Mouse (Mus musculus) left cerebral cortex, postnatal 25 days (tissue): Measurements from ENCODE around the gene Poc1a. TPM values are rescaled to one million over a fixed set of nuclear protein-coding genes. Genes with fewer than 3 reads are reported as not detected.

Source experiments
- DNase-seq, 2 experiments: peaks; one replicate each; pipeline ENCODE4 v3.0.0; 2022; ENCODE audit warnings: low spot score in 2 of 2, mixed read lengths in 1 of 2
- intact Hi-C: fragments of 180-260 bp; cut with DNase I; formaldehyde crosslinking; loops from one replicate; pipeline ENCODE4 v1.15.1; 2025
- total RNA-seq, 2 experiments: library from RNA; stranded (reverse); gene quantifications; 2 replicates each; pipeline ENCODE4 v1.2.3; 2021

Poc1a gene
- total RNA-seq, 2 experiments from 2014 or later = 17.2 to 18.9 TPM

DNA sequence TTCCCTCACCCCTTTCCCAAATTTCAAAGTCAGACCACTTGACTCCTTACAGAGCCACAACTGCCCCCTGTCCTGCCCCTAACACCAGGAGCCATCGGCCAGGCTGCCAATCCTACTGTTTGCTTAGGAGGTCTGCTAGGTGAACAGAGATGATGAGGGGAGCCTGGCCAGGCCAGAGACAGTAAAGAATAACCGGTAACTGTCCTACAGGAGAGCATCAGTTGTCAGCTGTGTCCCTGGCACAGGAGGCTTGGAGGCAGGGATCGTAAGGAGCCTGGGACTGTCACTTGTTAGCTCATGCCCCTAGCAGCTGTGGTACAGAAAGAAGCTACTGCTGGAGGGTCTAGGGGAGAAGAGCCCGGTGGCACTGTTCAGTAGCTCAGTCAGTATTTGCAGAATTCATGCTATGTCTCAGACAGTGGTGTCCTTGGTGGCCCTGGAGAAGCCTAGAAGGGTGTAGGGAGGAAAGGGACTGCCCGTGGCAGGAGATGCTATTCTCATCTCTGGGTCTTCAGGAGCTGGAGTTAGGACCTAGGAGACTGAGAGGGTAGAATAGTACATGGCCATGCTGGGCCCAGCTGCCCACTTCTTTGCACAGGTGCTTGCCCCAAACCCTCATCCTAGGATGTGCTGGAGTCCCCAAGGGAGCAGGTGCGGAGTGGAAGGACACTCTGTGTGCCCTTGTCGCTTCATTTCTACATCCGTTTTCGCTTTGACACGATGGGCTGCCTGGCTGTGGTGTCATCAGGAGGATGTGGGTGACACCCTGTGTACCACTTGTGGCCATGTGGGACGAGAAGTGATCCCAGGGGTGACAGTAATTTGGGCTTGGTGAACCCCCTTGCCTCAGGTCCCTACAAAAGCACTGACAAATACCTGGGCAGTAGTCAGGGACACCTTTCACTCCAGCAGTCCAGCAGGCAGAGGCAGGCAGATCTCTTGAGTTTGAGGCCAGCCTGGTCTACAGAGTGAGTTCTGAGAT lies 91.9 kb downstream of the Poc1a start:
- DNase-seq = peak in 1 of 2 experiments; percentile 23
- intact Hi-C loops = loop anchor here (1.0 to 2.0 kb wide), 2 partner anchors 30 to 82 kb away; no protein-coding TSS in a partner anchor

GRCm38 (mm10) chr9:106373973-106374372 lies 93.1 kb downstream of the Poc1a start:
- no peak for DNase-seq
- intact Hi-C loops = loop anchor here (2.0 kb wide), 1 partner anchor 29 kb away; no protein-coding TSS in a partner anchor

DNA sequence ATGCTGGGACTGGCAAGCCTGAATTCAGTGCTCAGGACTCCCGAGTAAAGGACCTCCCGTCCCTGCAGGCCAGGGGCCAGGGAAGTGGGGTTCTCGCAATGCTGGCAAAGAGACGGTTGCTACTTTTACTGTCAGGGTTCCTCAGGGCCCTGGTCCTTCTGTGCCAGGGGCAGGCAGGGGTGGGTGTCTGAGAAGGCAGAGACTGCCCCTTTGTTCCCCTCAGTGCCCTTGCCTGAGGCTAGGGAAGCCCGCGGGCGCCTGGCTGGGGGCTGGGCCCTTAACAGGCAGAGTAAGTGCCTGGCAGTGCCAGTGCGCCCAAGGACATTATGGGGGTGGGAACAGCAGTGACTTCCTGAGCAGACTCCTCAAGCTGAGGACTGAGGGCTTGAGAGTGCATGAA lies 96.4 kb downstream of the Poc1a start:
- intact Hi-C loops = no loop called here
- DNase-seq = no peak

DNA sequence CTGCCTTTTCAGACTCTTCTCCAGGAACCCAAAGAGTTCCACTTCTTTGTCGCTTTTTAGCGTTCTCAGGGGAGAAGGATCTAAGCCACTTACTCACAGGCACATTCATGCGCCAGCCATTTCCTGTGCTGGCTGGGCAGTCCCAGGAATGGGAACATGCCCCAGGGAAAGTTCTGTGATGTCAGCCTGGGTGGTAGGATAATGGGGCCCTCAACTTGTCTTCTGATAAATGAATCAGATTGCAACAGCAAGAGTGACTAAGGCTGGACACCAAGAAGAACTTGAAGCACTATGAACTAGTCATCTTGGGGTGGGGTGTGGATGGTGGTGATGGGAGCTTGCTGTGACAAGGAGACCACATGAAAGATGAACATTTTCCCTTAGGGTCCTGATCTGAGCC lies 97.2 kb downstream of the Poc1a start:
- intact Hi-C loops = no loop called here
- no peak for DNase-seq

- intact Hi-C loops = no loop called here
- DNase-seq = no peak
These were observed 97.9 kb downstream of the Poc1a start for GRCm38 (mm10) chr9:106378753-106379152.

- intact Hi-C loops = no loop called here
- no peak for DNase-seq
These were observed 105.5 kb downstream of the Poc1a start for GRCm38 (mm10) chr9:106386181-106386864.

DNA sequence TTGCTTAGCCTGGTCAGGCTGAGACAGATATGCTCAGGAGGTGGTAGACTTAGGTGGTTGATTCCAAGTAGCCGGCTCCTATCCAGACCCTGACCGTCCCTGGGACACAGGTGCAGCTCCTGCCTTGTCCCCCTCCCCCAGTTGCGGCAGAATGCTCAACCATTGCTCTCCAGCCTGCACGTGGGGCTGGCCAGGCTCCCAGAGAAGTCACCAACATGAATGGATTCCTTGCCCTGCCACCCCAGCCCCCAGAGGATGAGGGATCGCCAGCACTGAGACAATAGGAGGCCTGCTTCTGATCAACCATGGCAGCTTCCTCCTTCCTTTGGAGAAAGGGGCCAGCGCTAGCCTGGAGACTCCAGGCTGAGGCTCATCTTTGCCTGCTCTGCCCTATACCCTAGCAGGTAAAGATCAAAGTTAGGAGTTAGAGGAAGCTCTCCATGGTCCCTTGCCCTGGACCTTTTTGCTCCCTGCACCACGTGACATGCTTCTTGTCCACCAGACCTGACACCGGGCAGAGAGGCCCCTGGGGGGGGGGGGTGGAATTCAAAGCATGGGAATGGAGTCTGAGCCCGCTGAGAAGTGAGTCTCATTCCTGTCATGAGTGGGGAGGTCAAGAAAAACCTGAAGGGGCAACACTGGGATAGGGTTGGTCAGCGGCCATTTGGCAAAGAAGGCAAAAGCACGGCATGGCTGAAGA lies 112.1 kb downstream of the Poc1a start:
- intact Hi-C loops = no loop called here
- DNase-seq = no peak

GRCm38 (mm10) chr9:106393548-106393947 lies 112.7 kb downstream of the Poc1a start:
- DNase-seq = no peak
- intact Hi-C loops = no loop called here

DNA sequence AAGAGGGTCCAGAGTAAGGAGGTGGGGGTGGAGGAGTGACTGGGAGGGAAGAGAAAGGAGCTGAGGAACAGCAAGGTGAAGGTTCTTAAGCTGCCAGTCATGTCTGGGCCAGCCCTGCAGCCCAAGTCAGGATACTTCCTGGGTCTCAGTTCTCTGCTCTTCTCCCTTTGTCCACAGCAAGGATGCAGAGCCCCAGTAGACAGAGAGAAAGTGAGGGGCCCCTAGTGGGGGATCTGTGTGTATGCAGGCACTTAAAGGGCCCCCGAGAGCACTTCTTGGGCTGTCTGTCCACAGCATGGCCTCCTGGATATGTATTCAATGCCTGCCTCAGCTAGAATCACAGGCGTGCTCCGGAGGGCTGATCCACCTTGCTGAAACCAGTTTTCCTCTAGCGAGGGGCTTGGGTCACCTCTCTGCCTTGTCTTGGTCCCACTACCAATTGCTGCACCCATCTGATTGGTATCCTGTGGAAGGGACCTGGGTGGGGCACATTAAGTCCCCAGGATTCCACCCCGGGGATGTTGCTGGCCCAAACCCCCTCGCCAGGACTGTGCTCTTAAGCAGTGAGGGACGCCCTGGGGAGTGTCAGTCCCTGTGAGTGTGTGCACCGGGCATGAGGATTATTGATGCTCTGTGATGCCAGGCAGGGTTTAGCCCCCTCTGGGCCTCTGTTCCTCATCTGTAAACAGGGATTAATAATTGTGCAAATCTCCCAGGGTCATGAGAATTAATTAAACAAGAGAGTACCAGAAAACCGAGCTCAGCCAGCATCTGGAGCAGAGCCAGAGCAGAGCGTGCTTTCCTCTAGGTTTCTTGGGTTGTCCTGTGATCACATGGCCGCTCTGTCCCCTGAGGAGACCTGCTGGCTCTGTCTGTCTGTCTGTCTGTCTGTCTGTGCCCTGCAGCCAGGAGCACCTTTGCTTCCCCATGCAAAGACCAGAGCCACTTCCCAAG lies 114.1 kb downstream of the Poc1a start:
- intact Hi-C loops = no loop called here
- DNase-seq = no peak

- intact Hi-C loops = no loop called here
- no peak for DNase-seq
These were observed 116.9 kb downstream of the Poc1a start for GRCm38 (mm10) chr9:106397733-106398132.

GRCm38 (mm10) chr9:106398667-106399311 lies 117.9 kb downstream of the Poc1a start:
- intact Hi-C loops = no loop called here

GRCm38 (mm10) chr9:106399808-106400207 lies 118.9 kb downstream of the Poc1a start:
- intact Hi-C loops = no loop called here
- no peak for DNase-seq

More at GRCm38 (mm10) chr9:106398667-106399311, 117.9 kb downstream of the Poc1a start:
- DNase-seq = no peak

Other genes with a start within 250 kb of the Poc1a start
- 1 to 10 TPM; 1.8 to 2.7 TPM for gene Col6a4, start 184.3 kb upstream of the Poc1a start, total RNA-seq
- 1 to 10 TPM; 3.3 to 5.3 TPM for gene Glyctk, start 122.9 kb upstream of the Poc1a start, total RNA-seq
- gene Wdr82, start 110.1 kb upstream of the Poc1a start, total RNA-seq = 100 to 1,000 TPM; 136 to 141 TPM
- 10 to 100 TPM; 18.0 to 24.7 TPM for gene Ppm1m, start 81.3 kb upstream of the Poc1a start, total RNA-seq
- 10 to 100 TPM; 55.1 to 59.6 TPM for gene Twf2, start 78.0 kb upstream of the Poc1a start, total RNA-seq
- 1 to 10 TPM; 1.1 to 1.2 TPM for gene Tlr9, start 58.5 kb upstream of the Poc1a start, total RNA-seq
- 100 to 1,000 TPM; 135 to 144 TPM for gene Alas1, start 32.4 kb upstream of the Poc1a start, total RNA-seq
- gene Dusp7, start 87.6 kb downstream of the Poc1a start, total RNA-seq = 100 to 1,000 TPM; 101 to 109 TPM
- 100 to 1,000 TPM; 289 to 302 TPM for gene Rpl29, start 148.4 kb downstream of the Poc1a start, total RNA-seq
- 10 to 100 TPM; 12.9 to 19.1 TPM for gene Acy1, start 157.3 kb downstream of the Poc1a start, total RNA-seq
- gene Abhd14b, start 166.4 kb downstream of the Poc1a start, total RNA-seq = 1 to 10 TPM; 8.3 to 9.7 TPM
- 10 to 100 TPM; 40.6 to 44.0 TPM for gene Abhd14a, start 166.6 kb downstream of the Poc1a start, total RNA-seq
- gene Pcbp4, start 172.2 kb downstream of the Poc1a start, total RNA-seq = 100 to 1,000 TPM; 161 to 166 TPM
- 1 to 10 TPM; 7.7 to 8.6 TPM for gene Gpr62, start 184.9 kb downstream of the Poc1a start, total RNA-seq
- 10 to 100 TPM; 30.2 to 37.0 TPM for gene Rrp9, start 194.9 kb downstream of the Poc1a start, total RNA-seq
- 1 to 10 TPM; 2.9 to 5.3 TPM for gene Parp3, start 195.9 kb downstream of the Poc1a start, total RNA-seq
- gene Iqcf1, start 218.9 kb downstream of the Poc1a start, total RNA-seq = not detected
- gene Iqcf5, start 233.5 kb downstream of the Poc1a start, total RNA-seq = not detected